Comparison of ENCODE assay signal across 12 mouse cellular contexts in genomic region chr13:90464051-90464450, GRCm38 (mm10).
DNase-seq lines count a peak whose midpoint lies in the region; ATAC-seq and TF ChIP-seq lines count a peak whose summit lies in the region.
"Had no signal": no experiment of that assay in that cellular context is flagged by ENCODE, and none has a peak within 500 bp of the region (broad histone marks: within the 10 kb centered on the region; RNA-seq: fewer than 3 reads in every experiment).

No protein-coding gene starts in this region.

- ATAC-seq in Patski: no peak
- 0 out of 2 replicates have a peak, but pooled peaks have one; percentile 37 for ATAC-seq in heart, embryonic 16.5 days (replicated peaks; ENCODE audit: extremely low read depth, insufficient read depth, low FRiP score)
- ATAC-seq in midbrain, postnatal 0 days (ENCODE audit: low FRiP score): no peak
- no peak for ATAC-seq in monocyte, adult 5-6 weeks (replicated peaks; ENCODE audit: insufficient number of reproducible peaks, low FRiP score, low TSS enrichment, poor library complexity, severe bottlenecking)

- H3K27me3 ChIP-seq in Patski: no peaks in the 10 kb centered on the region
- no peaks in the 10 kb centered on the region for H3K27me3 ChIP-seq in heart, embryonic 16.5 days (ENCODE audit: control insufficient read depth, insufficient read depth, low read length)
- no peaks in the 10 kb centered on the region for H3K27me3 ChIP-seq in cerebellum, adult 2 months (ENCODE audit: control insufficient read depth, insufficient read depth, low read length)
- H3K27me3 ChIP-seq in midbrain, postnatal 0 days (ENCODE audit: insufficient read depth, low read length): no peaks in the 10 kb centered on the region
- H3K27me3 ChIP-seq: limb, embryonic 13.5 days had no signal

- POLR2A ChIA-PET in Patski (lab: Charles Lee): interaction anchor here (1.0 kb wide), 1 partner anchor 24 kb away, joined by 3 read pairs; no protein-coding TSS in a partner anchor

- WGBS in heart, embryonic 16.5 days: 43% methylated on average over 2 of the region's 2 CpGs
- WGBS in cerebellum, adult 2 months: 84% methylated on average over 2 of the region's 2 CpGs
- WGBS in midbrain, postnatal 0 days: 87% methylated on average over 2 of the region's 2 CpGs

- no peak overlapping the region for H3K4me2 ChIP-seq in heart, embryonic 16.5 days (ENCODE audit: low read depth, low read length)
- H3K4me2 ChIP-seq in midbrain, postnatal 0 days (ENCODE audit: low read depth, low read length, poor library complexity, severe bottlenecking): no peak overlapping the region
- H3K4me2 ChIP-seq: hindbrain, embryonic 14.5 days; limb, embryonic 13.5 days had no signal

- TF ChIP-seq POLR2A in cerebellum, adult 2 months (IDR thresholded peaks at IDR 0.05; ENCODE audit: borderline replicate concordance, insufficient read depth, low read length): no peak

- DNase-seq in adrenal gland, postnatal 10 days: peak; percentile 25
- DNase-seq in adrenal gland, adult 18-20 months (ENCODE audit: low spot score in 2 of 2): no peak
- DNase-seq in Patski (ENCODE audit: low read depth, low spot score): peak; percentile 30
- DNase-seq in kidney, postnatal 25 days: peak; percentile 79 to 88
- DNase-seq in cerebellum, adult 2 months: no peak
- no peak for DNase-seq in midbrain, postnatal 0 days (ENCODE audit: low spot score)
- DNase-seq: cerebellum, adult 8-10 months had no signal

- TF ChIP-seq CTCF in Patski (IDR thresholded peaks at IDR 0.05): no peak
- no peak for TF ChIP-seq CTCF in cerebellum, adult 2 months (IDR thresholded peaks at IDR 0.05; ENCODE audit: borderline replicate concordance, insufficient read depth, low read depth, low read length)
- TF ChIP-seq CTCF in midbrain, postnatal 0 days (IDR thresholded peaks at IDR 0.05): no peak

- no peak overlapping the region for H3K27ac ChIP-seq in heart, embryonic 16.5 days (ENCODE audit: low read length)
- H3K27ac ChIP-seq in cerebellum, adult 2 months (ENCODE audit: insufficient read depth, low read length): no peak overlapping the region
- H3K27ac ChIP-seq in midbrain, postnatal 0 days (ENCODE audit: low read depth, low read length): no peak overlapping the region
- H3K27ac ChIP-seq: forebrain, embryonic 10.5 days; hindbrain, embryonic 14.5 days; limb, embryonic 13.5 days had no signal

- in situ Hi-C loops in Patski (cut with MboI; ENCODE audit: low pct_unique_long_range_greater_than_20kb): no loop called here

- no peaks in the 10 kb centered on the region for H3K9me3 ChIP-seq in heart, embryonic 16.5 days (replicated peaks; ENCODE audit: control insufficient read depth, low read length)
- no peaks in the 10 kb centered on the region for H3K9me3 ChIP-seq in midbrain, postnatal 0 days (ENCODE audit: low read length)
- H3K9me3 ChIP-seq: forebrain, embryonic 10.5 days; limb, embryonic 13.5 days had no signal

- H3K9ac ChIP-seq in heart, embryonic 16.5 days (ENCODE audit: low read length): no peak overlapping the region
- H3K9ac ChIP-seq in midbrain, postnatal 0 days (replicated peaks; ENCODE audit: low read length, poor library complexity, severe bottlenecking): no peak overlapping the region
- H3K9ac ChIP-seq: hindbrain, embryonic 14.5 days; limb, embryonic 13.5 days had no signal

- peaks cover 5% of the 10 kb centered on the region for H3K4me1 ChIP-seq in heart, embryonic 16.5 days (ENCODE audit: control insufficient read depth, insufficient read depth, low read length)
- no peaks in the 10 kb centered on the region for H3K4me1 ChIP-seq in cerebellum, adult 2 months (ENCODE audit: control insufficient read depth, insufficient read depth, low read length)
- no peaks in the 10 kb centered on the region for H3K4me1 ChIP-seq in midbrain, postnatal 0 days (ENCODE audit: insufficient read depth, low read length)
- H3K4me1 ChIP-seq: forebrain, embryonic 10.5 days had no signal

- no peaks in the 10 kb centered on the region for H3K36me3 ChIP-seq in heart, embryonic 16.5 days (ENCODE audit: control insufficient read depth, insufficient read depth)
- H3K36me3 ChIP-seq in midbrain, postnatal 0 days (ENCODE audit: insufficient read depth, low read length): no peaks in the 10 kb centered on the region
- H3K36me3 ChIP-seq: forebrain, embryonic 10.5 days; limb, embryonic 13.5 days had no signal

- CTCF ChIA-PET in Patski (lab: Charles Lee): interaction anchor here (1.0 to 1.9 kb wide), 2 partner anchors 30 to 75 kb away, joined by 3 to 5 read pairs; no protein-coding TSS in a partner anchor

- no peak overlapping the region for H3K4me3 ChIP-seq in heart, embryonic 16.5 days (ENCODE audit: low read length)
- H3K4me3 ChIP-seq in cerebellum, adult 2 months (replicated peaks; ENCODE audit: insufficient read depth, low read depth, low read length): no peak overlapping the region
- no peak overlapping the region for H3K4me3 ChIP-seq in midbrain, postnatal 0 days (ENCODE audit: low read depth, low read length)
- H3K4me3 ChIP-seq: forebrain, embryonic 10.5 days; limb, embryonic 13.5 days had no signal

Comparison
In these comparisons a context has a peak if more than half of its experiments do, and no peak if none do; other contexts are left out.
1. DNase-seq: peak in adrenal gland, postnatal 10 days (single experiment), Patski (single experiment) and kidney, postnatal 25 days (2 of 2); none in adrenal gland, adult 18-20 months (0 of 2), cerebellum, adult 2 months (0 of 2) and midbrain, postnatal 0 days (single experiment).